Mouse (Mus musculus) heart, postnatal 25 days (tissue): ENCODE data around the gene Pdk2. TPM values are rescaled to one million over a fixed set of nuclear protein-coding genes. Genes with fewer than 3 reads are reported as not detected.

Experiments
- DNase-seq: peaks from one replicate; pipeline ENCODE4 v3.0.0; 2022; ENCODE audit warnings: low spot score
- intact Hi-C: fragments of 180-260 bp; cut with DNase I; formaldehyde crosslinking; loops from one replicate; pipeline ENCODE4 v1.15.1; 2025
- total RNA-seq, 2 experiments: library from RNA; stranded (reverse); gene quantifications; 2 replicates each; pipeline ENCODE4 v1.2.3; 2021

The Pdk2 gene
- 100 to 1,000 TPM; 377 to 397 TPM for total RNA-seq

GRCm38 (mm10) chr11:95041139-95041609 is at the start of gene Pdk2:
TSS of gene Pdk2 (minus strand) at chr11:95041354.
- DNase-seq: peak; percentile 96
- intact Hi-C loops: no loop called here

- peak; percentile 63 for DNase-seq
- intact Hi-C loops: no loop called here
These were observed 48.0 kb upstream of the Pdk2 start for GRCm38 (mm10) chr11:95088857-95089779.

- intact Hi-C loops: no loop called here
- no peak for DNase-seq
These were observed 47.1 kb upstream of the Pdk2 start for GRCm38 (mm10) chr11:95088286-95088685.

- no peak for DNase-seq
- intact Hi-C loops: no loop called here
These were observed 46.4 kb upstream of the Pdk2 start for GRCm38 (mm10) chr11:95087301-95088228.

GRCm38 (mm10) chr11:95086229-95086628 is 45.1 kb upstream of the Pdk2 start:
- intact Hi-C loops: no loop called here
- no peak for DNase-seq

- intact Hi-C loops: no loop called here
- DNase-seq: no peak
These were observed 44.6 kb upstream of the Pdk2 start for GRCm38 (mm10) chr11:95085710-95086109.

GRCm38 (mm10) chr11:95084811-95085382 is 43.7 kb upstream of the Pdk2 start:
- DNase-seq: no peak
- intact Hi-C loops: no loop called here

- intact Hi-C loops: no loop called here
- DNase-seq: no peak
These were observed 43.0 kb upstream of the Pdk2 start for GRCm38 (mm10) chr11:95084175-95084574.

- DNase-seq: no peak
- intact Hi-C loops: no loop called here
These were observed 41.7 kb upstream of the Pdk2 start for GRCm38 (mm10) chr11:95082896-95083295.

GRCm38 (mm10) chr11:95080783-95081182 is 39.6 kb upstream of the Pdk2 start:
- no peak for DNase-seq
- intact Hi-C loops: no loop called here

GRCm38 (mm10) chr11:95079256-95079875 is 38.2 kb upstream of the Pdk2 start:
- DNase-seq: no peak

GRCm38 (mm10) chr11:95077956-95078355 is 36.8 kb upstream of the Pdk2 start:
- intact Hi-C loops: no loop called here
- DNase-seq: no peak

More at GRCm38 (mm10) chr11:95079256-95079875, 38.2 kb upstream of the Pdk2 start:
- intact Hi-C loops: no loop called here

GRCm38 (mm10) chr11:95076536-95077111 is 35.5 kb upstream of the Pdk2 start, which contains the start of gene Itga3:
TSS of gene Itga3 (minus strand) at chr11:95076801.
- intact Hi-C loops: loop anchor here (1.0 kb wide), 1 partner anchor 30 kb away; no protein-coding TSS in a partner anchor

GRCm38 (mm10) chr11:95076041-95076535 is 34.9 kb upstream of the Pdk2 start:
- no peak for DNase-seq
- intact Hi-C loops: loop anchor here (1.0 kb wide), 1 partner anchor 30 kb away; no protein-coding TSS in a partner anchor

More at GRCm38 (mm10) chr11:95076536-95077111, 35.5 kb upstream of the Pdk2 start, which contains the start of gene Itga3:
- peak; percentile 52 for DNase-seq

GRCm38 (mm10) chr11:95075197-95076040 is 34.3 kb upstream of the Pdk2 start:
- DNase-seq: no peak
- intact Hi-C loops: loop anchor here (1.0 kb wide), 1 partner anchor 31 kb away; no protein-coding TSS in a partner anchor

- DNase-seq: no peak
- intact Hi-C loops: no loop called here
These were observed 33.5 kb upstream of the Pdk2 start for GRCm38 (mm10) chr11:95074694-95075093.

- no peak for DNase-seq
- intact Hi-C loops: no loop called here
These were observed 32.7 kb upstream of the Pdk2 start for GRCm38 (mm10) chr11:95073835-95074234.

- DNase-seq: no peak
- intact Hi-C loops: no loop called here
These were observed 31.6 kb upstream of the Pdk2 start for GRCm38 (mm10) chr11:95072804-95073203.
